Mouse (Mus musculus) forebrain, embryonic 16.5 days (tissue): ENCODE results near the gene Snrpg. TPM values are rescaled to one million over a fixed set of nuclear protein-coding genes. Genes with fewer than 3 reads are reported as not detected.
"Not testable (repeated sequence)": the region's sequence is repeated elsewhere in the genome, so short reads cannot be mapped to it uniquely, and the experiment has no call there.

Experiments used
- ATAC-seq: fragments of 200-750 bp; cut with Nextera tagmentation; 2 replicates; pipeline ENCODE4 v1.8.0; 2017; ENCODE audit warnings: mild to moderate bottlenecking, moderate library complexity
- H3K27ac ChIP-seq: fragments of 300-500 bp; sonication (generic); 2 replicates; pipeline ENCODE4 v1.5.1; 2014; ENCODE audit warnings: low read length, control low read depth
- H3K27me3 ChIP-seq: fragments of 300-500 bp; sonication (generic); replicated peaks from 2 replicates; pipeline ENCODE4 v1.6.1; 2014; ENCODE audit warnings: low read length; ENCODE audit not compliant: control insufficient read depth, insufficient read depth
- H3K36me3 ChIP-seq: fragments of 300-500 bp; sonication (generic); 2 replicates; pipeline ENCODE4 v1.6.1; 2014; ENCODE audit not compliant: control insufficient read depth, insufficient read depth
- H3K4me1 ChIP-seq: fragments of 300-500 bp; sonication (generic); replicated peaks from 2 replicates; pipeline ENCODE4 v1.6.1; 2014; ENCODE audit warnings: low read length; ENCODE audit not compliant: control insufficient read depth, insufficient read depth
- H3K4me2 ChIP-seq: fragments of 300-500 bp; sonication (generic); 2 replicates; pipeline ENCODE4 v1.6.1; 2014; ENCODE audit warnings: mild to moderate bottlenecking, low read length, control low read depth
- H3K4me3 ChIP-seq: fragments of 300-500 bp; sonication (generic); replicated peaks from 2 replicates; pipeline ENCODE4 v1.5.1; 2014; ENCODE audit warnings: mild to moderate bottlenecking, low read length, control low read depth
- H3K9ac ChIP-seq: fragments of 300-500 bp; sonication (generic); replicated peaks from 2 replicates; pipeline ENCODE4 v1.6.1; 2014; ENCODE audit warnings: low read depth, low read length, control low read depth
- H3K9me3 ChIP-seq: fragments of 300-500 bp; sonication (generic); 2 replicates; pipeline ENCODE4 v1.6.1; 2016; ENCODE audit warnings: low read length; ENCODE audit not compliant: control insufficient read depth
- WGBS: fragments of 180-500 bp; shearing (Covaris S2); extraction: QIAGEN DNeasy Blood & Tissue Kit; methylation state at CpG from one replicate; pipeline ENCODE4 v1.1.7; 2014; 5-methylcytosine and 5-hydroxymethylcytosine counted together
- polyA plus RNA-seq: library from polyadenylated mRNA; unstranded; fragments of >200 nt; fragmentation: Nextera tagmentation; extraction: Ambion mirVana; gene quantifications from 2 replicates; pipeline ENCODE4 v1.2.1, GENCODE M21; 2015

Gene Snrpg
- polyA plus RNA-seq, 1 experiment from 2014 or later, result 420 TPM

GRCm38 (mm10) chr6:86335860-86336259 is 35.2 kb upstream of the Snrpg start:
- no peak overlapping the region for H3K4me3 ChIP-seq
- H3K36me3 ChIP-seq, result no peaks in the 10 kb centered on the region
- 70% methylated on average over 5 of the region's 5 CpGs for WGBS
- ATAC-seq, result no peak
- H3K4me2 ChIP-seq, result no peak overlapping the region
- H3K9ac ChIP-seq, result no peak overlapping the region
- H3K27me3 ChIP-seq, result no peaks in the 10 kb centered on the region
- H3K4me1 ChIP-seq, result no peaks in the 10 kb centered on the region
- H3K9me3 ChIP-seq, result no peaks in the 10 kb centered on the region
- no peak overlapping the region for H3K27ac ChIP-seq

GRCm38 (mm10) chr6:86336340-86336739 is 34.8 kb upstream of the Snrpg start:
- H3K27me3 ChIP-seq, H3K36me3 ChIP-seq: not testable (repeated sequence)
- WGBS, result 89% methylated on average over 4 of the region's 4 CpGs

GRCm38 (mm10) chr6:86343656-86344055 is 27.4 kb upstream of the Snrpg start:
- Histone ChIP-seq H3K4me1 (peaks cover 4% of the 10 kb centered on the region; the same call in 1 of the 2 replicates), H3K4me2 (peak overlapping the region; percentile 24; the same call in 1 of the 2 replicates), H3K4me3 (no peak overlapping the region), H3K27me3 (no peaks in the 10 kb centered on the region), H3K36me3 (no peaks in the 10 kb centered on the region), H3K9ac (no peak overlapping the region), H3K27ac (no peak overlapping the region), H3K9me3 (no peaks in the 10 kb centered on the region)
- WGBS, result 7% methylated on average over 7 of the region's 7 CpGs
- no peak for ATAC-seq

More at GRCm38 (mm10) chr6:86336340-86336739, 34.8 kb upstream of the Snrpg start:
- not testable (repeated sequence) for H3K9me3 ChIP-seq, H3K4me2 ChIP-seq, H3K9ac ChIP-seq, ATAC-seq, H3K27ac ChIP-seq, H3K4me1 ChIP-seq, H3K4me3 ChIP-seq

- no peak for ATAC-seq
- no peaks in the 10 kb centered on the region for H3K27me3 ChIP-seq
- H3K4me1 ChIP-seq, result peaks cover 4% of the 10 kb centered on the region; the same call in 1 of the 2 replicates
- WGBS, result 74% methylated on average over 2 of the region's 2 CpGs
- no peak overlapping the region for H3K27ac ChIP-seq
- no peak overlapping the region for H3K4me3 ChIP-seq
- no peak overlapping the region for H3K4me2 ChIP-seq
- no peaks in the 10 kb centered on the region for H3K36me3 ChIP-seq
- H3K9me3 ChIP-seq, result no peaks in the 10 kb centered on the region
- no peak overlapping the region for H3K9ac ChIP-seq
Observed at GRCm38 (mm10) chr6:86346063-86346462, 25.0 kb upstream of the Snrpg start.

- no peaks in the 10 kb centered on the region for H3K9me3 ChIP-seq
Observed at GRCm38 (mm10) chr6:86349257-86349656, 21.8 kb upstream of the Snrpg start.

GRCm38 (mm10) chr6:86354948-86355347 is 16.2 kb upstream of the Snrpg start:
- no peaks in the 10 kb centered on the region for H3K4me1 ChIP-seq
- H3K4me3 ChIP-seq, result no peak overlapping the region
- no peak for ATAC-seq
- H3K36me3 ChIP-seq, result no peaks in the 10 kb centered on the region
- H3K27ac ChIP-seq, result no peak overlapping the region
- H3K27me3 ChIP-seq, result no peaks in the 10 kb centered on the region
- no peak overlapping the region for H3K4me2 ChIP-seq
- no peaks in the 10 kb centered on the region for H3K9me3 ChIP-seq
- H3K9ac ChIP-seq, result no peak overlapping the region
- WGBS, result 57% methylated on average over 3 of the region's 3 CpGs

More at GRCm38 (mm10) chr6:86349257-86349656, 21.8 kb upstream of the Snrpg start:
- H3K4me1 ChIP-seq, result no peaks in the 10 kb centered on the region
- H3K27me3 ChIP-seq, result no peaks in the 10 kb centered on the region
- H3K27ac ChIP-seq, result no peak overlapping the region
- no peaks in the 10 kb centered on the region for H3K36me3 ChIP-seq
- ATAC-seq, result no peak
- no peak overlapping the region for H3K9ac ChIP-seq
- no peak overlapping the region for H3K4me3 ChIP-seq
- H3K4me2 ChIP-seq, result no peak overlapping the region
- WGBS, result 48% methylated on average over 7 of the region's 7 CpGs

GRCm38 (mm10) chr6:86356956-86357355 is 14.1 kb upstream of the Snrpg start:
- H3K4me1 ChIP-seq, result no peaks in the 10 kb centered on the region
- H3K4me3 ChIP-seq, result no peak overlapping the region
- ATAC-seq, result no peak
- no peaks in the 10 kb centered on the region for H3K27me3 ChIP-seq
- H3K36me3 ChIP-seq, result no peaks in the 10 kb centered on the region
- no peak overlapping the region for H3K9ac ChIP-seq
- no peaks in the 10 kb centered on the region for H3K9me3 ChIP-seq
- no peak overlapping the region for H3K27ac ChIP-seq
- 87% methylated on average over 9 of the region's 9 CpGs for WGBS
- no peak overlapping the region for H3K4me2 ChIP-seq

GRCm38 (mm10) chr6:86360691-86361090 is 10.4 kb upstream of the Snrpg start:
- no peaks in the 10 kb centered on the region for H3K27me3 ChIP-seq
- H3K36me3 ChIP-seq, result no peaks in the 10 kb centered on the region
- H3K9ac ChIP-seq, result no peak overlapping the region
- peaks cover 4% of the 10 kb centered on the region; the same call in 1 of the 2 replicates for H3K4me1 ChIP-seq
- no peak overlapping the region for H3K4me3 ChIP-seq
- WGBS, result 69% methylated on average over 7 of the region's 7 CpGs
- H3K27ac ChIP-seq, result no peak overlapping the region
- H3K4me2 ChIP-seq, result no peak overlapping the region
- ATAC-seq, result no peak
- no peaks in the 10 kb centered on the region for H3K9me3 ChIP-seq

GRCm38 (mm10) chr6:86361373-86361772 is 9.7 kb upstream of the Snrpg start:
- Histone ChIP-seq H3K4me2 (no peak overlapping the region), H3K27me3 (no peaks in the 10 kb centered on the region)
- no peak for ATAC-seq

More at GRCm38 (mm10) chr6:86361373-86361772, 9.7 kb upstream of the Snrpg start:
- WGBS, result 90% methylated on average over 7 of the region's 7 CpGs
- Histone ChIP-seq H3K4me3 (no peak overlapping the region), H3K27ac (no peak overlapping the region), H3K4me1 (peaks cover 10% of the 10 kb centered on the region), H3K9ac (no peak overlapping the region), H3K36me3 (no peaks in the 10 kb centered on the region), H3K9me3 (no peaks in the 10 kb centered on the region)
